Mouse (Mus musculus) lung, embryonic 14.5 days (tissue): Measurements from ENCODE around the gene Phlpp1. TPM values are rescaled to one million over a fixed set of nuclear protein-coding genes. Genes with fewer than 3 reads are reported as not detected.

Experiments
- ATAC-seq: fragments of 200-750 bp; cut with Nextera tagmentation; 2 replicates; pipeline ENCODE4 v1.8.0; 2017; ENCODE audit warnings: mild to moderate bottlenecking, moderate TSS enrichment, moderate library complexity; ENCODE audit not compliant: insufficient read depth
- DNase-seq: peaks from one replicate; pipeline ENCODE4 v3.0.0-alpha.2; 2015
- H3K27ac ChIP-seq: fragments of 300-500 bp; sonication (generic); 2 replicates; pipeline ENCODE4 v1.5.1; 2014; ENCODE audit warnings: low read depth, mild to moderate bottlenecking, moderate library complexity
- H3K27me3 ChIP-seq: fragments of 300-500 bp; sonication (generic); 2 replicates; pipeline ENCODE4 v1.6.1; 2014; ENCODE audit warnings: low read length, control low read depth; ENCODE audit not compliant: insufficient read depth
- H3K36me3 ChIP-seq: fragments of 300-500 bp; sonication (generic); 2 replicates; pipeline ENCODE4 v1.6.1; 2014; ENCODE audit warnings: control low read depth; ENCODE audit not compliant: insufficient read depth
- H3K4me1 ChIP-seq: fragments of 300-500 bp; sonication (generic); 2 replicates; pipeline ENCODE4 v1.6.1; 2014; ENCODE audit warnings: antibody characterized with exemption, control low read depth; ENCODE audit not compliant: insufficient read depth
- H3K4me2 ChIP-seq: fragments of 300-500 bp; sonication (generic); 2 replicates; pipeline ENCODE4 v1.6.1; 2014; ENCODE audit warnings: mild to moderate bottlenecking
- H3K4me3 ChIP-seq: fragments of 300-500 bp; sonication (generic); 2 replicates; pipeline ENCODE4 v1.5.1; 2014; ENCODE audit warnings: low read depth, low read length
- H3K9ac ChIP-seq: fragments of 300-500 bp; sonication (generic); 2 replicates; pipeline ENCODE4 v1.6.1; 2014
- H3K9me3 ChIP-seq: fragments of 300-500 bp; sonication (generic); 2 replicates; pipeline ENCODE4 v1.6.1; 2016; ENCODE audit warnings: low read depth, low read length, control low read depth
- CTCF ChIP-seq: IDR thresholded peaks from 2 replicates; pipeline ENCODE4 v1.5.1; 2016; ENCODE audit warnings: antibody characterized with exemption, low read depth
- WGBS: fragments of 180-500 bp; shearing (Covaris S2); extraction: QIAGEN DNeasy Blood & Tissue Kit; methylation state at CpG from one replicate; pipeline ENCODE4 v1.1.7; 2014; 5-methylcytosine and 5-hydroxymethylcytosine counted together
- polyA plus RNA-seq: library from polyadenylated mRNA; unstranded; fragments of >200 nt; fragmentation: Nextera tagmentation; extraction: Ambion mirVana; gene quantifications from 2 replicates; pipeline ENCODE4 v1.2.1, GENCODE M21; 2014

Phlpp1 gene
- polyA plus RNA-seq, 1 experiment from 2014 or later, result 4.2 TPM

DNA sequence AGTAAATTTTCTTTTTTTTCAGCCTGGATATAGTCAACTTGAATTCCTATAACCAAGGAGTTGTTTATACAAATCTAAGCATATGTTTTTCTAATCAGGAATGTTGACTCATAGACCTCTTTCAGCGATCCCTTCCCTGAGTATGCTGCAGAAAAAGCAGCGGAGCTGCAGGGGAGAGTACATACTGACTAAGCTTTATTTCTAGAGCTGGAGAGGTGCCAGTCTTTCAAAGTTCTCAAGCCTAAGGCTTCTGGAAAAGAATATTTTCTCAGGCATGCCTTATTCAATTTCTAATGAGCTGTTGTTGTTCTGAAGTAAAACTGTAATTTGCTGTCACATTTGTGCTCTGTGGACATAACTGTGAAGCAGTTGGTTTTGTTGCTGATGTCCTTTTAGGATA is 70.6 kb downstream of the Phlpp1 start:
- Histone ChIP-seq H3K27ac (no peak overlapping the region), H3K4me3 (no peak overlapping the region), H3K36me3 (no peaks in the 10 kb centered on the region), H3K9me3 (no peaks in the 10 kb centered on the region), H3K27me3 (no peaks in the 10 kb centered on the region), H3K4me2 (no peak overlapping the region), H3K4me1 (peaks cover 7% of the 10 kb centered on the region; the same call in 1 of the 2 replicates), H3K9ac (no peak overlapping the region)
- ATAC-seq, result peak; percentile 77
- no peak for TF ChIP-seq CTCF
- DNase-seq, result peak; percentile 87
- 5% methylated on average over 2 of the region's 2 CpGs for WGBS

DNA sequence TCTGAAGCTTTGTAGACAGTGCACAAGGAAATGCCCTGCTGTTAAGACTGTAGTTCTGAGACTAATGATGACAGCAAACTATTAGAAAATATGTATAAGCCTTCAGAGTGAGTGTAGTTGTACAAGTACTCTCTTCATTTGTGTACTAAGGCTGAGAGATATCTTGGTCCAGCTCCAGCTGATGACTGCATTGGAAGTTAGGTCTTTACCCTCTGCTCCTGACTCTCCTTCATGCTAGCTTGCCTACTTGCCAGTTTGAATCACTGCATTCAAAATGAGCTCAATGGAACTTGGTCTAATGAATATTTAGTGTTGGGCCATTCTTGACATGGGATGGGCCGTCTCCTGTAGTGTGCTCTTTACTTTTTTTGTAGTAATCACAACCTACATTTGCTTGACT is 71.8 kb downstream of the Phlpp1 start:
- Histone ChIP-seq H3K4me3 (no peak overlapping the region), H3K4me2 (no peak overlapping the region), H3K4me1 (peaks cover 7% of the 10 kb centered on the region; the same call in 1 of the 2 replicates), H3K27ac (no peak overlapping the region), H3K36me3 (no peaks in the 10 kb centered on the region), H3K27me3 (no peaks in the 10 kb centered on the region), H3K9me3 (no peaks in the 10 kb centered on the region), H3K9ac (no peak overlapping the region)
- TF ChIP-seq CTCF, result no peak
- ATAC-seq (no peak), DNase-seq (no peak)
- 87% methylated on average over 1 of the region's 1 CpGs for WGBS

GRCm38 (mm10) chr1:106244245-106244644 is 72.7 kb downstream of the Phlpp1 start:
- 86% methylated on average over 3 of the region's 3 CpGs for WGBS
- no peak overlapping the region for H3K9ac ChIP-seq
- no peaks in the 10 kb centered on the region for H3K9me3 ChIP-seq
- H3K27me3 ChIP-seq, result no peaks in the 10 kb centered on the region
- no peak for TF ChIP-seq CTCF
- H3K4me1 ChIP-seq, result peaks cover 7% of the 10 kb centered on the region; the same call in 1 of the 2 replicates
- no peak overlapping the region for H3K4me2 ChIP-seq
- DNase-seq (no peak), ATAC-seq (no peak)
- H3K27ac ChIP-seq, result no peak overlapping the region
- H3K4me3 ChIP-seq, result no peak overlapping the region
- H3K36me3 ChIP-seq, result no peaks in the 10 kb centered on the region

DNA sequence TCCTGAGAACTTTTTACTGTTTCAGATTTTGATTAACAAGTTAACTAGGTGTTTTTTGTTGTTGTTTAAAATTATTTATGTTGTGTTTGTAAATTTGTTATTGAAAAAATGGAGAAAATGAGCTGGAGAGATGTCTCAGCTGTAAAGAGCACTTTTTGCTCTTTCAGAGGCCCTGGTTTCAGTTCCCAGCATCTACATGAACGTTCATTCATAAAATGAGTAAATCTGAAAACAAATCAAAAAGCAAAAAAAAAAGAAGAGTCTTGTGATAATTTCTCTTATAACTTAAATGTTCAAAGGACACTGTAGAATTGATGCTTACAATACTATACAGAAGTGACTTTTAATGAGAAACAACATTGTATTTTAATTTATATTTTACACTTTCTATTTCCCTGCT is 82.5 kb downstream of the Phlpp1 start:
- no peaks in the 10 kb centered on the region for H3K27me3 ChIP-seq
- TF ChIP-seq CTCF, result no peak
- WGBS, result 84% methylated on average over 1 of the region's 1 CpGs
- no peak for ATAC-seq
- no peak overlapping the region for H3K4me3 ChIP-seq
- no peak for DNase-seq
- no peaks in the 10 kb centered on the region for H3K4me1 ChIP-seq
- H3K9ac ChIP-seq, result no peak overlapping the region
- H3K9me3 ChIP-seq, result no peaks in the 10 kb centered on the region
- no peak overlapping the region for H3K4me2 ChIP-seq
- H3K36me3 ChIP-seq, result no peaks in the 10 kb centered on the region
- no peak overlapping the region for H3K27ac ChIP-seq

DNA sequence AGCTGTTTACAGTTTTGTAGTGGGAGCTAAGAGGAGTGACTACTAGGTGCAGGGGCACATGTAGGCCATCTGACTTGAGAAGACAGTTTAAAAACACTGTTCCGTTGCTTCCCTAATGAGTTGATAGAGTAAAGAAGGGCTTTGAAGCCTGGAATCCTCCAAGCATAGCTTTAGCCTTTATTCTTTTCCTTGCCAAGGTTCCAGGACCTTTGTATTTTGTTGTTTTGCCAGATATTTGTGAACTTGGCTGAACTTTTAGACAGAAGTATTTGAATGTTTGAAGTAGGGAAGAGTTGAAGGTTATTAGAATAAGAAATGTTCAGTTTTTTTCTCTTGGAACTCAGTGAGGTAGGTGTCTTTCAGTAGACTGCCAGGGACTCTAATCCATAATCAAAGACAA is 85.6 kb downstream of the Phlpp1 start:
- no peak for ATAC-seq
- 53% methylated on average over 1 of the region's 1 CpGs for WGBS
- no peaks in the 10 kb centered on the region for H3K36me3 ChIP-seq
- no peak overlapping the region for H3K27ac ChIP-seq
- no peak overlapping the region for H3K9ac ChIP-seq
- peak; percentile 59 for DNase-seq
- no peaks in the 10 kb centered on the region for H3K4me1 ChIP-seq
- TF ChIP-seq CTCF, result no peak
- no peaks in the 10 kb centered on the region for H3K9me3 ChIP-seq
- no peaks in the 10 kb centered on the region for H3K27me3 ChIP-seq
- no peak overlapping the region for H3K4me2 ChIP-seq
- H3K4me3 ChIP-seq, result no peak overlapping the region

DNA sequence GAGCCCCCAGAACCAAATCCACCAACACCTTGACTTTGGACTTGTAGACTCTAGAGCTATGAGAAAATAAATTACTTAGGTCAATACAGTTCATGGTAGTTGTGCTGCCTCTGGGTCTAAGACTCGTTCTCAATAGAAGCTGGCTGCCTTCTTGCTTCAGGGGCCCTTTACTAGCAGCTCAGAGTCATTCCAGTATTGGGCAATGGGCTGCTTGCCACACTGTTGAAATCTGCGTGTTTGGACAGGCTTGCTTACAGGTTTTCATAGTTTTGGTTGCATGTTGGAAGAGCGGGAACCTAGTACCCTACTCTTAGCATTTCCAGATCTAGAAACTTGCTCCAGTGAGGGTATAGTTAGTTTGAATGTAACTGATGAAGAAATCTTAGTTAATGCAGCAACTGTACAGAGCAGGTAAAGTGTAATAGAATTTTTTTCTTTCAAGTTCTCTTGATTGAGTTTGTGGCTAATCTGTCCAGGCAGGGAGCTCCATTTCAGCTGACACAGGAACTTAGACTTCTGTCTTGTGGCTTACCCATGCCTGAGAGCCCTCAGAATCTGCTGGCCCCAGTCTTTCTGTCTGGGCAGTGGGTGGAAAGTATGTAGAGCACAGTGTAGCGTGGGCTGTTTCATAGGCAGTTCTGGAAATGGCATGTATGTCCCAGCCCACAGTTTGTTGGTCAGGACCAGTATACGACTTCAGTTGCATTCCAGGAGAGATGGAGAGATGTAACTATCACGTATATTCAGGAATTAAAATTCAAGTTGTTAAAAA is 96.7 kb downstream of the Phlpp1 start:
- H3K36me3 ChIP-seq, result no peaks in the 10 kb centered on the region
- 83% methylated on average over 6 of the region's 6 CpGs for WGBS
- H3K4me1 ChIP-seq, result no peaks in the 10 kb centered on the region
- H3K27me3 ChIP-seq, result no peaks in the 10 kb centered on the region
- H3K4me3 ChIP-seq, result no peak overlapping the region
- H3K27ac ChIP-seq, result no peak overlapping the region
- DNase-seq, result no peak
- no peak overlapping the region for H3K9ac ChIP-seq
- H3K4me2 ChIP-seq, result no peak overlapping the region
- no peak for ATAC-seq
- H3K9me3 ChIP-seq, result no peaks in the 10 kb centered on the region
- TF ChIP-seq CTCF, result no peak

- 45% methylated on average over 4 of the region's 4 CpGs for WGBS
- no peak for ATAC-seq
Observed at GRCm38 (mm10) chr1:106269337-106269736, 97.8 kb downstream of the Phlpp1 start.

More at GRCm38 (mm10) chr1:106269337-106269736, 97.8 kb downstream of the Phlpp1 start:
- Histone ChIP-seq H3K4me1 (0 out of 2 replicates have a peak, but pooled peaks cover under 1% of the 10 kb centered on the region), H3K27me3 (no peaks in the 10 kb centered on the region), H3K9ac (no peak overlapping the region), H3K9me3 (no peaks in the 10 kb centered on the region), H3K4me2 (no peak overlapping the region), H3K4me3 (no peak overlapping the region), H3K36me3 (no peaks in the 10 kb centered on the region), H3K27ac (no peak overlapping the region)
- no peak for TF ChIP-seq CTCF
- DNase-seq, result no peak
